Mouse (Mus musculus) cerebellum, adult 8-10 months (tissue): Measurements from ENCODE around the gene Arpc1b.
"Not testable (repeated sequence)": the region's sequence is repeated elsewhere in the genome, so short reads cannot be mapped to it uniquely, and the experiment has no call there.

Source experiments
- DNase-seq: peaks from one replicate; pipeline ENCODE4 v3.0.0; 2022

The Arpc1b gene

DNA sequence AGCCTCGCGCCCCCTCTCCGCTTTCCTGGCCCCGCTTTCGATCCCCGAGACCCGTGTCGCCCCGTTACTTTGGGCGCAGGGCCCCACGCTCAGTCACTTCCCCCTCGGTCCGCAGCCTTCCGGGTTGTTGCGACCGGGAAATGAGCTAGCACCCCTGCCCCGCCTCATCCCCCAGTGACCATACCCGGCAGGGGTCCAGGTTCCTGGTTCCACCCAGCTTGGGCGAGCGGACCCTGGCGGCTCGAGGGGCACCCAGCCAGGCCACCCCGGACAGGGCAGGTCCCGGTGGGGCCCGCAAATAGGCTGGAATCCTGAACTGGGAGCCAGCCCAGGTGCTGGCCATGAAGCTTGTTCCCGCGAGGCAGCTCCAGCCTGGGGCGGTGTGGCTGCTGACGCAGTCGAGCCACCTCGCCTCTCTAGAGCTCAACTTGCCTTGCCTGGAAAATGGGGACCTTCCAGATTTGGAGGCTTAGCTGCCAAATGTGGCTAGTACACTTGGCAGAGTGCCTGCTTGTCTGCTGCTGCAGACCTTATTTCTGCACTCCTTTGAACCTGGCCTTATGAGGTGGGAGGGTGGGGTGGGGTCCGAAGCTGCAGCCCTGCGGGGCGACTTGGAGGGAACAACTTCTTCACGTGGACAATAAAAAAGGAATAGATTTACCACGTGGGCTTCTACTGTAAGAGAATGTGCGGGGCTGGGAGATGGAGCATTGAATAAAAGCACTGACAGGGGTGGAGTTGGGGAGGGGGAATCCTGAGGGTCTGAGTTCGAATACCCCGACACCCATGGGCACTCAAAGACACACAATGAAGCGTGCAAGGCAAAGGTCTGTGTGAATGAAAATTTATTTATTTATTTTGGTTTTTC lies 825 bp downstream of the Arpc1b start:
- DNase-seq, result no peak

DNA sequence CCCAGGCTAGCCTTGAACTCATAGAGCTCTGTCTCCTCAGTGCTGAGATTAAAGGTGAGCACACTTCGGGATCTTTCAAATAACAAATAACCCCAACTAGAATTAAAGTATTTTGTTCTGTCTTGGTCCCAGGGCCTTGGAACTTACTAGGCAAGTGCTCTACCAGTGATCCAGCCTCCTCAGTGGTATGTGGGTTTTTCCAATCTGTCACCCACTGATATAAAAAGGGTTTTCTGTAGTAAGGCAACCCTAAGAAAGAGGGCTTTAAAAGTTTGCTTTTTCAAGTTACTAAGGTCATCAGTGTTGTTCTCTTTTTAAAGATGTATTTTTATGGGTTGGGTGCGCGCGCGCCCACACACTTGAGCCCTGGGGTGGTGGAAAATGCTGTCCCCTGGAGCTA lies 1.7 kb downstream of the Arpc1b start:
- DNase-seq, result no peak

DNA sequence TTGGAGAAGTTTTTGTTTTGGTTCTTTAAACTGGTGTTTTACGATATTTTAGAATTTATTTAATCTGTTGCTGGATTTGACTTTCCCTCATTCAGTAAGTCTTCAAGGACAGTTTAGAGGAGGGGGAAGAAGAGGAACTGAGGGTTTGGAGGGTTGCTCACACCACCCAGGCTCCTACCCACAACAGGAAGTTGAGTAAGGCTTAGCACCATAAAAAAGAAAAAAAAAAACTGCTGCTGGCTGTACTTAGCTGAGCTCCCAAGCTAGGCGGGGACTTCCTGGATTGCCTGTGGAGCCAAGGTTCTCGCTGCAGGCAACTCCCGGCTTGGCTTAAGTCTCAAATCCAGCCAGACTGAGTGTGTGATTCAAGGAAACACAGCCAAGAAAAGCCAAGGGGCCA lies 2.3 kb downstream of the Arpc1b start:
- DNase-seq, result no peak

DNA sequence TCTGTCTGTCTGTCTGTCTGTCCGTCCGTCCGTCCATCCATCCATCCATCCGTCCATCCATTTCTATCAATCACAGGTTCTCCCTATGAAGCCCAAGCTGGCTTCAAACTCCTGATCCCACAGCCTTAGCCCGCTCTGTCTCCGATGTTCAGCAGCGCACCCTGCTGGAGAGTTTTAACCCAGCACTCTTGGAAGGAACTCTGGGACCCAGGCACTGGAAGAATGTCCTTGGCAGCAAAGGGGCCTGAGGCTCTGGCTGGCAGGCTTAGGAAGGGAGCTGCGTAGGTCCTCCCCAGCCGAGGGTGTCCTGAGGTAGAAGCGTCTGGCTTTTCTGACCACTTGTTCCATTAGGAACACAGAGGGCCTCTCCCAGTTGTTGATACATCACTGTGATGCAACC lies 2.9 kb downstream of the Arpc1b start:
- no peak for DNase-seq

DNA sequence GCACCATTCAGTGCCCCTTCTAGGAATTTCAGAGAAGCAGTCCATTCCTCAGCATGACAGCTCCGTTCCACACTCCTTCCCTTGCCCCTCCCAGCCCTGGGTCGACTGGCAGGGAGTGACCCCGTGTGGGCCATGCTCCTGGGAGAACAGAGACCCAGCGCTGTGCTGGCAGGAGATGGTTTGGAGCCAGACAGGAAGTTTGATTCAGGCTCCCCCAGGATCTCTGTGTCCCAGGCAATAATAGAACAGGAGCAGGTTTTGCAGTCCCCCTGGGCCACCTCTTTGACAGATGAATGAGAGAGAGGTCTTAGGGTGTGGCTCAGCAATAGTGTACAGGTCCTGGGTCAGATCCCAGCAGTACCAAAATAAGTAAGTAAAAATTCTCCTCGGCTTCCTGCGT lies 4.0 kb downstream of the Arpc1b start:
- DNase-seq, result no peak

DNA sequence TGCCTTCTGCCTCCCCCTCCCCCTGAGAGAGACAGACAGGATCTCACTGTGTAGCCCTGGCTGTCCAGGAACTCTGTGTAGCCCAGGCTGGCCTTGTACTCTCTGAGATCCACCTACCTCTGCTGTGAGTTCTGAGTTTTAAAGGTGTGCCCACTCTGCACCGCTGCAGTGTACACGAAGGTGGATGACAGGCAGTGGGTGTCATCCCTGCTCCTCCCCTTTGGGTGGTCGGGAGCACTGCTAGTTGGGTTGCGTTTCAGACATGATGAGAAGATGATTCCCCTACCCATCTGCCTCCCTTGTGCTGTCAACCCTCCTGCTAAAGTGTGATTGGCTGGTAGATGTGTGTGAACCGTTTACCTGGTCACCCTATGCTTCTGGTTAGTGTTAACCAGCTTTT lies 4.4 kb downstream of the Arpc1b start:
- DNase-seq, result no peak

DNA sequence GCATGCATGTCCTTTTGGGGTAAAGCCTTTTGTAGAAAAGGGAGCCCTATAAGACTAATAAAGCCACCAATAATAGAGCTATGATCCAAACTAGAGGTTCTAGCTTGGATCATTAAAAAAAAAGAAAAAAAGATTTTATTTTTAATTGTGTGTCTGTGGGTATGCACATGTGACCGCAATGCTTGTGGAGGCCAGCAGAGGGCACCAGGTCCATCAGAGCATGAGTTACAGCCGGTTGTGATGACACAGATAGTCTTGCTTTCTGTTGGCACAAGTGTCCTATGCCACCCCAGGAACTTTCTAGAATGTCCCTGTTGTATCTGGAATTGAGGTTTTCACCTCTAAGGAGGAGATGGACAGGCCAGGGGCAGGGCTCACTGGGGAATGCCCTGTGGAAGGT lies 5.4 kb downstream of the Arpc1b start:
- DNase-seq, result no peak

DNA sequence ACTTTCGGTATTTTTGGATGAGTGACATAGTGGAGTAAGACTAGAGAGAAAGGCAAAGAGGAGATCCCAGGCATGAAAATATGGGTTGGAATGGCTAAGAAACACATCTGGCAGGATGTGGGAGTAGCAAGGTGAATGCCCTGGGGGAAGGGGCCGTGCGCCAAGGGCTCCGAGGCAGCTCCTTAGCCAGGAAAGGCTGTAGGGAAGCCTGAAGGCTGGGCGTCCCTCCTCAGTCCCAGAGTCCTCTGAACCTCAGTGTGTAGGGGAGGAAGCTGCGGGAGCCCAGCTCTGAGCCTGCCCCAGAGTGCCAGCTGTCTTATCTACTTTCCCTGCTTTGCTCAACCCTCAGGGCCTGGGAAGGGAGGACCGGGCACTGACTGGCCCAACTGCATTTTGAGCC lies 6.9 kb downstream of the Arpc1b start:
- no peak for DNase-seq

DNA sequence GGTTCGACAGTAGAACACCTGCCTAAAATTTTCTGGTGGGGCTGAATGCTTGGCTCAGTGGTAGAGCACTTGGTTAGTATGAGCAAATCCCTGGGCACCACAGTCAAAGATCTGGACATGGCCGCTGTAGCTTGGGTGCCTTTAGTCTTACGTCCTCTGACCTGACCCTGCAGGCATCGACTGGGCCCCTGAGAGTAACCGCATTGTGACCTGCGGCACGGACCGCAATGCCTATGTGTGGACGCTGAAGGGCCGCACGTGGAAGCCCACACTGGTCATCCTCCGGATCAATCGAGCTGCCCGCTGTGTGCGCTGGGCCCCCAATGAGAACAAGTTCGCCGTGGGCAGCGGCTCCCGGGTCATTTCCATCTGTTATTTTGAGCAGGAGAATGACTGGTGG lies 9.4 kb downstream of the Arpc1b start:
- DNase-seq, result no peak

DNA sequence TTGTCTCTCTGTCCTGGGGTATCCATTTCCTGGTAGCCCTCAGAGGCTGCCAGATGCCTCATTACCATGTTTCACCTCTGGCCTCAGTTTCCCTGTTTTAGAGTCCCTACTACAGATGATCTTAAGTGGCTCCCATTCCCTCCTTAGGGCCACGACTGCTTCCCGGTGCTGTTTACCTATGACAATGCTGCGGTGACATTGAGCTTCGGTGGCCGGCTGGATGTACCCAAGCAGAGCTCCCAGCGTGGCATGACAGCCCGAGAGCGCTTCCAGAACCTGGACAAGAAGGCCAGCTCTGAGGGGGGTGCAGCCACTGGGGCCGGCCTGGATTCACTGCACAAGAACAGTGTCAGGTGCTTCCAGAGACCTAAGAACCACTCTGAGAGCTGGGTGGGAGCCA lies 12.6 kb downstream of the Arpc1b start:
- DNase-seq, result no peak

DNA sequence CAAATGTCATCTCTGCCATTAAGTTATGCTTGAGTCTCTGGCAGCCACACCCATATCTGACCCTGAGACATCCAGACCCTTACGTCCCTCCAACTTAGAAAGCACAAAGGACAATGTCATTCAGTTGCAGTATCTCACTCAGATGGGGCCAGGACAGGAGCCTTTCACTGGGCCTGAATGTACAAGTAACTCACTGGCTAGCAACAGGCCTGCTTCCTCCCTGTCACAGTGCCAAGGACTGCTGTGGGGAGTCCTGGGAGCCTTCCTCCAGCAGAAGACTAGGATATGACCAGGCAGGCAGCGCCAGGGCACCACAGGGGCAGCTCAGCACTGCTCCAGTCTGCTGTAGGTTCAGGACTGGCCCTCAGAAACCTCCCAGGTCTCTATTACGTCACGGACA lies 15.1 kb downstream of the Arpc1b start:
- no peak for DNase-seq

DNA sequence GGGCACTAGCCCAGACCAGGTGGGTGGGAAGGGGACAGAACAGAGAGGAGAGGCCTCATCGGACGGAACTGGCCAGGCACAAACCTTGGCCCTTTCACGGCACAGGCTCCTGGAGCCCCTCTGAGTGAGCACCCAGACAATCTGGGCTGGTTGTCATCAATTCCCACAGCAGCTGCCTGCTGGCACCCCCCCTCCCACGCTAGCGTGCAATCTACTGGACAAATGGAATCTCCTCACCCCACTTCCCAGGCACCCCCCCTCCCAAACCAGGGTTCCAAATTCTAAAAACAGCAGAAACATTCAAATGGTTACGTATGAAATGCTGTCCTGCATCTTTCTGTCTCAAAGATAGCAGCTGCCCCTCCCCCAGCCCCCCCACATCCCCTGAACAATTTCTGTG lies 15.8 kb downstream of the Arpc1b start:
- not testable (repeated sequence) for DNase-seq

DNA sequence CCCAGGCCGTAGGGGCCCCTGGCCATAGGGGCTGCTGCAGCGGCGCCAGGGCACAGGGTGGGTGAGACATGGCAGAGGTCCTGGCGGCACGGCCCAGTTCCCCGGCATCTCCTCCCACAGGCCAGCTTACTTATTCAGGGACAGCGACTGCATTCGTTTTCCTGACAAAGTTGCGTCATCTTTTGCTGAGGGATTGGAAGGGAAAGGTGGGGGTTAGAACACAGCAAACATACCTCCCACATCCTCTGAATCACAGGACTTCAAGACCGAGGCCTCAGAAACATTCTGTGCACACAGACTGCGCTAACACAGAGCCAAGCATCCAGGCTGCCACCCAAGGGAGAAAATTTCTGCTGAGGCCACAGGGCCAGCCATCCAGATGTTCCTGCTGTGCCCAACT lies 16.2 kb downstream of the Arpc1b start:
- no peak for DNase-seq

DNA sequence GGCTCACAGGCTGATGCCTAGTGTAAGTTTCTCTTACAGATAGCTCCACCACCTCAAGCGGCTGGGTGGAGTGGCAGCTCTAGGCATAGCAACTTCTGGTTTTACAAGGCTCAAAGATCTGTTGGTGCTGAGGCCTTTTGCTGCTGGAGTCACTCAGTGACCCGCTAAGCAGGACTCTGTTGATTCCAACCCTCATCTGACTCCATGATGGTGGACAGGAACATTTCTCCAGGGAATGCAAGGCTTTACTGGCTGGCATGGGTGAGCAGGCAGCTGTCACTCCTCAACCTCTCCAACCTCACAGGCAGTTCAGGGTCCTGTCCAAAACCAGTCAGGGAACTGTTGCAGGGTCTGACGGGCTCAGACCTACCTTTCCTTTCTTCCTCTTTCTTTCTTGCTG lies 17.0 kb downstream of the Arpc1b start:
- no peak for DNase-seq

DNA sequence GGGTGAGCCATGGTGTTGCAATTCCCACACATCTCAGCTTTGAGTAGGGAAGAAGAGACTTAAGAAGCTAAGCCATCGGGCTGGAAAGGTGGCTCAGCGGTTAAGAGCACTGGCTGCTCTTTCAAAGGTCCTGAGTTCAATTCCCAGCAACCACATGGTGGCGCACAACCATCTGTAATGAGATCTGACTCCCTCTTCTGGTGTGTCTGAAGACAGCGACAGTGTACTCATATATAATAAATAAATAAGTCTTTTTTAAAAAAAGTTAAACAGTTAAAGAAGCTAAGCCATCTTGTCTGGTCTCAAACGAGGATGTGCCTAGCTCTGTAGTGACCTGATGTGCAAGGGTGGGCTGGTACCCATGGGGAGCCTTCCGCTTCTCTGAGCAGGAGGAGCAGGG lies 19.3 kb downstream of the Arpc1b start:
- DNase-seq, result not testable (repeated sequence)

DNA sequence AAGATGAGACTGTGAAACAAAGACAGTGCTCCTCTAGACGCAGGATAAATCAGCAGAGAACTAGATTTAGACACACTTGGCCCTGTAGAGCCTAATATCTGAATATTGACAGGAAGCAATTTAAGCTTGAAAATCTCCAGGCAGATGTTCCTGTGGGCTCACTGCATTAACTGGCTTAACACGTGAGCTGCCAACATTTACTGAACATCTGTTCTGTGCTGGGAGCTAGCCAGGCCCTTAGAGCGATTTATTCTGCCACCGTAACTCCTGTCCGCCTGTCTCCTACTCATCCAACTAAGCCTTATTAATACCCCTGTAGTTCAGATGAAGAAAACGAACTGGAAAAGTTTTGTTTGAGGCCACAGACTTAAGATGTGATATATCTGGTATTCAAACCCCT lies 24.8 kb downstream of the Arpc1b start:
- no peak for DNase-seq

DNA sequence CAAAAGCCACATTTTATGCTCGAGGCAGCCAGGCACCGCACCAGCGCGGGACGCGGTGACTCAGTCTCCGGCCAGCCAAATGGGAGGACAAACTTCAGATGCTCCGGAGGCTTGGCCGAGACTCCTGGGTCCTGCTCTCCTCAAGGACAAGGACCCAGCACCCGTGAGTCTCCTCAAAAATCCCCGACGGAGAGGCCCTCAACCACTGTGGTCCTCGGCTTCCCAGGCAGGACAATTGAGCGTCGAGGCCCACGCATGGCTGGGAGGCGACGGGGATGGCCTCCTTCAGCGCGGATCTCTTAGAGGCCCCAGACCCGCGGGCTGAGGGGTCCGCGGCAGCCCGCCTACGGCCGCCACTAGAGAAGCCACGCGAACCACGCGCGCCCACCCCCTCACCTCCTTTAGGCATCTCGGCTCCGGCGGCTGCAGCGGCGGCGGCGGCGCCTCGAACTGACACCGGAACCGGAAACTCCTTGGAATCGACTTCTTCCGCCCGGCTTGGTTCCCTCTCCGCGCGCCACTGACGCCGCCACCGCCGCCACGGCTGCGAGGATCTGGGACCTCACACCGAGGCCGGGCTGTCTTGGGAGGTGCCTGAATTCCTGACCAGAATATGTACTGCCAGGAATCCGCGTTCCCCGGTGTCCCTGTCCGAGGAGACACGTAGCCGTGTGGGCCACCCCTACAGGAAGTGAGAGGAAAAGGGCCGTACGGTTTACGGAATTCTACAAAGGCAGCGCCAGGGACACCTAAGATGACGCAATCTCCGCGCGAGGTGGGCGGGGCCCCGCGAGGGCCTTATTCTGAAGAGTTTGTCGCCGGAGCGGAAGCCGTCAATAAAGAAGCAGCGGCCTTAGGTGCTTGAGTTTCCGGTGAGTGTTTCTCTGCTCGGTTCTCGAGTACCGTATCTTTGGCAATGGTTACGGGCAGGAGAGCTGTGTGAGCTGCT lies 25.8 kb downstream of the Arpc1b start, which contains the start of the genes Pdap1 and Bud31:
Pdap1 (minus strand) TSS at position 668 of the 949 bp plus-strand sequence.
Bud31 (plus strand) TSS at position 792 of the 949 bp plus-strand sequence.
- DNase-seq, result peak; percentile 97

DNA sequence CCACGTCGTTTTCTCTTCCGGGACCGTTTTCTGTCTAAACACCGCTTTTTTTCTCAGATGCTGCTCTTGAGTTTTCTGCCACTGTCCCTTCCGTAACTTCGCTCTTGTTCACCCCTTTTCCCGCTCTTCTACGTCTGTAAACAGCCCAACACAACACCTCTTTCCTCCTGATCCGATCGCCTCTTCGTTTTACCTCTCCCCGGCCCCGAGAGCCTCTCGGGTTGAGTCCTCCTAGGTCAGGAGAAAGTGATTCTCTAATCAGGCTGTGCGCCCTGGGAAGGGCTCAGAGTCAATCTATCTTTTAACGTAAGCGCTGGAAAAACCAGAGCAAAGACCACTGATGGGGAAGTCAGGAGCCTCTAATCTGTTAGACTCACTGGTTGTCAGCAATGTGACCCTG lies 26.6 kb downstream of the Arpc1b start:
- peak; percentile 20 for DNase-seq

DNA sequence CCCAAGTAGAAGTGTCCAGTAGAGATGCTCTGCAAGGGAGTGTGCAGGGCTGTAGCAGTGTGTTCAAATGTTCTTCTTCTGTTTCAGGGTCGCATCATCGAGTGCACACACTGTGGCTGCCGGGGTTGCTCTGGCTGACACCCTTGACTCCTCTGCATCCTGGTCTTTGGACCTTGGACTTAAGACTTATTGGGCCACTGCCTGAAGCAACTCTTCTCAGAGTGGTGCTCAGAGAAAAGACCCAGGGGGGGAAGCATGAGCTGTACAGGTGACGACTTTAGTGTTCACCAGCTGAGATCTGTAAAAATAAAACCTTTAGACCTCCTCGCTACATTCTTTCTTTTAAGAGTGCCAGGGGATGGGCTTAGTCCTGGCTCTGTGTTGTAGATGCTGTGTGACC lies 33.7 kb downstream of the Arpc1b start:
- no peak for DNase-seq

DNA sequence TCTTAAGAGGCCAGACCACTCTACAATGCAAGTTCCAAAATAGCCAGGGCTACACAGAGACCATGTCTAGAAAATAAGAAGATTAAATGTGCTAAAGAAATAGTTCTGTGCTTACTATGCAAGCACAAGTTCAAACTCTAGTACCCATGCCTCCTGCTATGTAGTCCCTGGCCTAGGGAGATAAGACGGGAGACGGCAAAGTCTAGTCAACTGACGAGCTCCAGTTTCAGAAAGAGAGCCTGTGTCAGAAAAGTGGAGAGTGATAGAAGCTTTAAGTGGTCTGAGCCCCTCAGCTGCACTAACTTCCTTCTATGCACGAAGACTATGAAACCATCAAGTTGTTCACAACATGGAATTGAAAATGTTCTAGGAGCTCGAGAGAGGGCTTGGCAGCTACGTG lies 35.3 kb downstream of the Arpc1b start:
- no peak for DNase-seq

DNA sequence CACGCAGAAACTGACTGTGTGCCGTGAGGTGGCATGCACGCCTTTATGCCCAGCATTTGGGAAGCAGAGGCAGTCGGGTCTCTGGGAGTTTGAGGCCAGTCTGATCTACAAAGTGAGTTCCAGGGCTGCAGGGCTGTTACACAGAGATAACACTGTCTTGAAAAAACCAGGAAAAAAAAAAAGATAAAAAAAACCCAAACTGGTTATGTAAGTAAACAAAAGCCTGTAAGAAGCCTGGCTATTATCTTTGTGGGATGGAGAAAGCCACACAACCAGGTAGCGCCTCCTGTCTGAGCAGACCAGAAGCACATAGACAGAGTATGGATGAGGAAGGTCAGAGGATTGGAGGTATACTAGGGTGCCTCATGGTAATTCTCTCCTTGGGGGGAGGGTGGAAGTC lies 38.7 kb downstream of the Arpc1b start:
- DNase-seq, result no peak

DNA sequence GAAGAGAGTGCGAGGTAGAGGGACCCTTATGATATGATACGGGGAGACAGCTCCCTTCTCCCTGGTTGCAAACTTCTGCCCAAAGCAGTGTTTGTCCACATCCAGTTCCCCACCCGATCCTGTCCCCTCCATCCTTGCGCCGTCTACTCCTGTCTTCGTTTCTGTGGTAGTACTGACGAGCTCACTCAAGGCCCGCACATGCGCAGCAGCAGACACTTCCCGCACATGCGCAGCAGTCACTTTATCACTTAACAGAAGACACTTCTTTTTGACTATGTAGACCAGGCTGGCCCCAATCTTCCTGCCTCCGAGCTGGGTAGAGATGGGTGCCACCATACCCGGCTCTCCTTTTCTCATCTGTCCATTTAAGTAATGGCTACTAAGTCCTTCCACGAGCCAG lies 47.3 kb downstream of the Arpc1b start:
- no peak for DNase-seq

DNA sequence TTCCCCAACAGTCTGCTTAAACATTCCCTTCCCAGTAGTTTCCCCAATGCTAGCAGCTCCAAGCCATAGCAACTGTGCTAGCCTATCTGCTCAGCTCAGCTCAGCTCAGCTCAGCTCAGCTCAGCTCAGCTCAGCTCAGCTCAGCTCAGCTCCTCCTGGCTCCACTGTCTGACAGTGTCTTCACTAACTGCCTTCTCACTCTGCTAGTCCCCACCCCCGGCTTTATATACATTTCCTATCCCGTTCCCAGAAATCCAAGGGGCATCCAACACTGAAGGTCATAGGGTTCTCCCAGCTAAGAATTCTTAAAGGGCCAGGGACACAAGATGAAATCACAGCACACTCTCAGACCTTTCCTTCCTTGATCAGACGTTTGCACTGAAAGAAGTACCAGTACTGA lies 50.7 kb downstream of the Arpc1b start:
- no peak for DNase-seq

DNA sequence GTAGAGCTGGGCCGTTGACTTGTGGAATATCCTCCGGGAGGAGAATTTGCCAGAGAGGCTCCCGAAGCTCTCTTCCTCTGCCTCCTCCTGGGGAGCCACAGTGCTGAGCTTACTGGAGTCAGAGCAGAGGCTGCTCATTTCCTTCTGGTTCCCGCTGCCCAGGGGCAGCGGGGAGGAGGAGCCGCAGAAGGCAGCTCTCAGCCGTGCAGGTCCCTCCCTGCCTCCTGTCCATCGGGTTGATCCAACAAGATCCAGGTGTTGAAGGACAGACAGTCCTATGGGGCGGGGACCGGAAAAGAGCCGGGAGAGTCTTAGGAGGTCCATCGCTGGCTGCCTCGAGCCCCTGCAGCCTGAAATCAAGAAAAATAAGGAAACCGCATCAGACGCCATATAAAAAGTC lies 51.2 kb downstream of the Arpc1b start:
- no peak for DNase-seq
